Mouse (Mus musculus): Measurements from ENCODE around the gene Ccr1. TPM values are rescaled to one million over a fixed set of nuclear protein-coding genes. Genes with fewer than 3 reads are reported as not detected.
"Not testable (repeated sequence)": the region's sequence is repeated elsewhere in the genome, so short reads cannot be mapped to it uniquely, and the experiment has no call there.

Gene Ccr1
- total RNA-seq (2021), result under 1 TPM; 0.18 to 0.22 TPM

- DNase-seq, result no peak
These were observed at the start of gene Ccr1 for GRCm38 (mm10) chr9:123968290-123968912. TSS of gene Ccr1 (minus strand) at chr9:123968692.

GRCm38 (mm10) chr9:124016048-124016447 lies 47.6 kb upstream of the Ccr1 start:
- no peak for DNase-seq

GRCm38 (mm10) chr9:124014985-124015652 lies 46.6 kb upstream of the Ccr1 start:
- DNase-seq, result no peak

GRCm38 (mm10) chr9:124013270-124013669 lies 44.8 kb upstream of the Ccr1 start:
- no peak for DNase-seq

- no peak for DNase-seq
These were observed 44.2 kb upstream of the Ccr1 start for GRCm38 (mm10) chr9:124012691-124013090.

GRCm38 (mm10) chr9:123999784-124000183 lies 31.3 kb upstream of the Ccr1 start:
- DNase-seq, result no peak

GRCm38 (mm10) chr9:123997719-123998118 lies 29.2 kb upstream of the Ccr1 start:
- DNase-seq, result no peak

GRCm38 (mm10) chr9:123991312-123991906 lies 22.9 kb upstream of the Ccr1 start:
- DNase-seq, result no peak

- no peak for DNase-seq
These were observed 21.2 kb upstream of the Ccr1 start for GRCm38 (mm10) chr9:123989671-123990070.

GRCm38 (mm10) chr9:123986217-123986616 lies 17.7 kb upstream of the Ccr1 start:
- no peak for DNase-seq

GRCm38 (mm10) chr9:123984943-123985342 lies 16.5 kb upstream of the Ccr1 start:
- DNase-seq, result no peak

GRCm38 (mm10) chr9:123982720-123983119 lies 14.2 kb upstream of the Ccr1 start:
- DNase-seq, result no peak

GRCm38 (mm10) chr9:123981909-123982308 lies 13.4 kb upstream of the Ccr1 start:
- no peak for DNase-seq

GRCm38 (mm10) chr9:123980858-123981475 lies 12.5 kb upstream of the Ccr1 start:
- not testable (repeated sequence) for DNase-seq

GRCm38 (mm10) chr9:123978308-123978707 lies 9.8 kb upstream of the Ccr1 start, which contains the start of gene Ccr1l1:
TSS of gene Ccr1l1 (minus strand) at chr9:123978408.
- DNase-seq, result no peak

GRCm38 (mm10) chr9:123976876-123977663 lies 8.6 kb upstream of the Ccr1 start:
- DNase-seq, result no peak

- DNase-seq, result no peak
These were observed 7.1 kb upstream of the Ccr1 start for GRCm38 (mm10) chr9:123975630-123976029.

- DNase-seq, result not testable (repeated sequence)
These were observed 1.5 kb downstream of the Ccr1 start for GRCm38 (mm10) chr9:123966858-123967495.

GRCm38 (mm10) chr9:123964776-123965175 lies 3.7 kb downstream of the Ccr1 start:
- no peak for DNase-seq

- no peak for DNase-seq
These were observed 8.3 kb downstream of the Ccr1 start for GRCm38 (mm10) chr9:123960161-123960560.

- DNase-seq, result no peak
These were observed 10.5 kb downstream of the Ccr1 start for GRCm38 (mm10) chr9:123957911-123958413.

GRCm38 (mm10) chr9:123956892-123957291 lies 11.6 kb downstream of the Ccr1 start:
- DNase-seq, result no peak

All from layer of hippocampus, postnatal 36 days (tissue).